Mouse (Mus musculus) ES-Bruce4 (cell line): ENCODE data around the gene Pde4d. TPM values are rescaled to one million over a fixed set of nuclear protein-coding genes. Genes with fewer than 3 reads are reported as not detected.
"Not testable (repeated sequence)": the region's sequence is repeated elsewhere in the genome, so short reads cannot be mapped to it uniquely, and the experiment has no call there.

Source experiments
- H3K27ac ChIP-seq: 2 replicates; pipeline ENCODE4 v1.5.1; 2012; ENCODE audit warnings: low read length, inconsistent platforms; ENCODE audit not compliant: insufficient read depth
- H3K27me3 ChIP-seq: 2 replicates; pipeline ENCODE4 v1.6.1; 2012; ENCODE audit warnings: mild to moderate bottlenecking, low read length, inconsistent platforms; ENCODE audit not compliant: control insufficient read depth, poor library complexity, insufficient read depth, severe bottlenecking
- H3K36me3 ChIP-seq: 2 replicates; pipeline ENCODE4 v1.6.1; 2012; ENCODE audit warnings: inconsistent platforms, mild to moderate bottlenecking, low read length, moderate library complexity; ENCODE audit not compliant: control insufficient read depth, poor library complexity, insufficient read depth, severe bottlenecking
- H3K4me1 ChIP-seq: one replicate; pipeline ENCODE4 v1.8.1; 2011; ENCODE audit warnings: low read length; ENCODE audit not compliant: control insufficient read depth, insufficient read depth
- H3K4me3 ChIP-seq: 2 replicates; pipeline ENCODE4 v1.5.1; 2011; ENCODE audit warnings: low read depth, mild to moderate bottlenecking, low read length
- H3K9ac ChIP-seq: 2 replicates; pipeline ENCODE4 v1.6.1; 2012; ENCODE audit warnings: low read depth, mild to moderate bottlenecking, inconsistent platforms; ENCODE audit not compliant: poor library complexity, severe bottlenecking
- H3K9me3 ChIP-seq: replicated peaks from 2 replicates; pipeline ENCODE4 v1.6.1; 2012; ENCODE audit warnings: mild to moderate bottlenecking, low read length, inconsistent platforms; ENCODE audit not compliant: control insufficient read depth, poor library complexity, insufficient read depth, severe bottlenecking
- CTCF ChIP-seq: IDR thresholded peaks from one replicate; pipeline ENCODE4 v1.8.1; 2011; ENCODE audit warnings: low read depth, low read length
- EP300 ChIP-seq: IDR thresholded peaks from 2 replicates; pipeline ENCODE4 v1.6.1; 2011; ENCODE audit warnings: low read depth, low read length; ENCODE audit not compliant: insufficient read depth
- POLR2A ChIP-seq: IDR thresholded peaks from one replicate; pipeline ENCODE4 v1.8.1; 2011; ENCODE audit warnings: low read length; ENCODE audit not compliant: insufficient read depth
- polyA plus RNA-seq: library from polyadenylated mRNA; stranded (reverse); fragments of >200 nt; gene quantifications from 2 replicates; pipeline ENCODE4 v1.2.4, GENCODE M21; 2011; ENCODE audit warnings: low read depth; ENCODE audit not compliant: missing spikeins, insufficient read depth, insufficient read length

Pde4d gene
- polyA plus RNA-seq, 1 experiment: 5.0 TPM

DNA sequence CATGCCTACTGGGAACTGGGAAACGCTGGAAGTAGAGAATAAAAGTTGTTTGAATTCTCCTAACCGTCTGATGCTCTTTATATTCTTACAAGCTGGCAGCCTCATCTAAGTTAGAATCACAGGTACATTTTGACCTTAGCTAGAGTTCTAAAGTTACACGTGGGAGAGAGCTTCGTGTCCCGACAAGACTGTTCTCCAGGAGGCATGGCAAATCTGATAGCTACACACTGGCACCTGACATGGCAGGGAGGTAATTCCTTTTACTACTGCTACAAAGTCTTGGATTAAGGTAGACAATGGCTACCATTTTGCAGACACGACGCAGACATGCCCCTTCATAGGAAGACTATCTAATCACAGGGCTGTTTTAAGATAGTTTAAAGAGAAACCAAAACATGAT lies 1435.1 kb downstream of the Pde4d start:
- H3K27me3 ChIP-seq: no peaks in the 10 kb centered on the region
- TF ChIP-seq POLR2A (no peak), CTCF (no peak), EP300 (no peak)
- no peak overlapping the region for H3K27ac ChIP-seq
- no peaks in the 10 kb centered on the region for H3K36me3 ChIP-seq
- H3K4me1 ChIP-seq: no peaks in the 10 kb centered on the region
- no peak overlapping the region for H3K4me3 ChIP-seq
- H3K9me3 ChIP-seq: no peaks in the 10 kb centered on the region
- H3K9ac ChIP-seq: no peak overlapping the region

DNA sequence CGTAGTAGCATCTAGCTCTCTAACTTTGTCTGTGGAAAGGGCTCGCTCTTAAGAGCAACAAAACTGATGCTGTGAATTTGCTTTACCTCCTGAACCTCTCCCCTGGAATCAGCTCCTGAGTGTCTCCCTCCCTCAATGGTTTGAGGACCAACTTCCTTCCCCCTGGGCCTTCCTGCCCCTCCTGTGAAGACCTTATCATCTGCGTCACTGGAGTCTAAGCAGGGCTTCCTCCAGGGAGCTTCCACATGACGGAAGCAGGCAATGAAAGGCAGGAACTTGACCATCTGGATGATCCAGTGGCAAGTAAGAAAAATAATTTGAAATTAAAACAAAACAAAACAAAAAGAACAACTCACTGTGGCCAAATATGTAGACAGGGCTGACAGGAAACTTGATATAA lies 1438.5 kb downstream of the Pde4d start:
- H3K9ac ChIP-seq: no peak overlapping the region
- H3K9me3 ChIP-seq: no peaks in the 10 kb centered on the region
- no peaks in the 10 kb centered on the region for H3K4me1 ChIP-seq
- TF ChIP-seq POLR2A (no peak), CTCF (no peak), EP300 (no peak)
- H3K27ac ChIP-seq: no peak overlapping the region
- no peaks in the 10 kb centered on the region for H3K36me3 ChIP-seq
- H3K27me3 ChIP-seq: no peaks in the 10 kb centered on the region
- H3K4me3 ChIP-seq: no peak overlapping the region

DNA sequence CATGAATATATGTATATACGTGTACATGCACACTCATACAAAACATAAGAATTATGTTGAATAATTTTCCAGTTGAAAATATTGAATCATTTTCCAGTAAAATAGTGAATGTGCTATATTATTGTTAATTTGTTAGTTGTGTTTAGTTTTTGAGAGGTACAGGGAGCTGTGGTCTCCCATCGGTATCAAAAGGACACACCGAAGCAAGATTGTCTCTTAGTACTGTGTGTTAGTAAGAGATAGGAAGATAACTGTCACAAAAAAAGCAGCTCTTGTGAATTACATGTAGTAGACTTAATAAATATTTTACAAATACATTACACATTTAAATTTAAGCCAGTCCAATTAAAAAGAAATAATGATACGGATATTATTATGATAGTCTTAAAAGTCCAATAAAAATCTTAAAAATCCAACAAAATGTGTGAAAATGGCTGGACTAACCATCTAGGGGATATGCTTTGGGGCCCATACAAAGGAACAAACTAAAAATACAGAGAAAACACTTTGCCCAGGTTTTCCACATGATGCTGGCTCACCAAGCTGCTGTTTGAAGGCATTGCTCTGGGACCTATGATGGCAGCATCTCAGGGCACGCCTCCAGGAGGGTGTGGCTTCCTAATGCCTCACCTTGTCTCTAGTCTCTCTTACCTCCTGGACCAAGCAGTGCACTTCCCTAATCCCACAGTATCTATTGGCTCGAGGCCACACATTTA lies 1441.6 kb downstream of the Pde4d start:
- Histone ChIP-seq H3K27me3 (no peaks in the 10 kb centered on the region), H3K27ac (no peak overlapping the region), H3K4me3 (no peak overlapping the region), H3K9ac (no peak overlapping the region), H3K9me3 (no peaks in the 10 kb centered on the region), H3K4me1 (no peaks in the 10 kb centered on the region), H3K36me3 (no peaks in the 10 kb centered on the region)
- TF ChIP-seq POLR2A: no peak
- no peak for TF ChIP-seq CTCF
- TF ChIP-seq EP300: no peak

DNA sequence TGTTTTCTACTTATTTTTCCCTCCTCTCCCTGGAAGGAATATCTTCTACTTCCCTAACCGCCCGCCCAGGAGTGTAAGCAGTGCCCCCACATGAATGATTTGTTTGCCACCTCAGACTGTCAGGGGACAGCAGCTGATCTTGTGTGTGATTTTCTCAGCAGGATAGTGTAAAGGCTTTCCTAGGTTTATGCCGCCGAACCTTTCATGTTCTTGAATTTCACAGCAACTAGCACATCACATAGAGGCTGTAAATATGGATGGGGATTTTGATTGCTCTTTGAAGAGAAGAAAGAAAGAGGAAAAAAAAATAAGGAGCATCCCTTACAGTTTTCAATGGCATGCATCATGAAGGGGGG lies 1442.1 kb downstream of the Pde4d start:
- H3K27me3 ChIP-seq: no peaks in the 10 kb centered on the region
- no peak overlapping the region for H3K4me3 ChIP-seq
- H3K36me3 ChIP-seq: no peaks in the 10 kb centered on the region
- H3K27ac ChIP-seq: no peak overlapping the region
- H3K9me3 ChIP-seq: no peaks in the 10 kb centered on the region
- no peaks in the 10 kb centered on the region for H3K4me1 ChIP-seq
- no peak overlapping the region for H3K9ac ChIP-seq
- no peak for TF ChIP-seq CTCF
- TF ChIP-seq EP300: no peak
- TF ChIP-seq POLR2A: no peak

DNA sequence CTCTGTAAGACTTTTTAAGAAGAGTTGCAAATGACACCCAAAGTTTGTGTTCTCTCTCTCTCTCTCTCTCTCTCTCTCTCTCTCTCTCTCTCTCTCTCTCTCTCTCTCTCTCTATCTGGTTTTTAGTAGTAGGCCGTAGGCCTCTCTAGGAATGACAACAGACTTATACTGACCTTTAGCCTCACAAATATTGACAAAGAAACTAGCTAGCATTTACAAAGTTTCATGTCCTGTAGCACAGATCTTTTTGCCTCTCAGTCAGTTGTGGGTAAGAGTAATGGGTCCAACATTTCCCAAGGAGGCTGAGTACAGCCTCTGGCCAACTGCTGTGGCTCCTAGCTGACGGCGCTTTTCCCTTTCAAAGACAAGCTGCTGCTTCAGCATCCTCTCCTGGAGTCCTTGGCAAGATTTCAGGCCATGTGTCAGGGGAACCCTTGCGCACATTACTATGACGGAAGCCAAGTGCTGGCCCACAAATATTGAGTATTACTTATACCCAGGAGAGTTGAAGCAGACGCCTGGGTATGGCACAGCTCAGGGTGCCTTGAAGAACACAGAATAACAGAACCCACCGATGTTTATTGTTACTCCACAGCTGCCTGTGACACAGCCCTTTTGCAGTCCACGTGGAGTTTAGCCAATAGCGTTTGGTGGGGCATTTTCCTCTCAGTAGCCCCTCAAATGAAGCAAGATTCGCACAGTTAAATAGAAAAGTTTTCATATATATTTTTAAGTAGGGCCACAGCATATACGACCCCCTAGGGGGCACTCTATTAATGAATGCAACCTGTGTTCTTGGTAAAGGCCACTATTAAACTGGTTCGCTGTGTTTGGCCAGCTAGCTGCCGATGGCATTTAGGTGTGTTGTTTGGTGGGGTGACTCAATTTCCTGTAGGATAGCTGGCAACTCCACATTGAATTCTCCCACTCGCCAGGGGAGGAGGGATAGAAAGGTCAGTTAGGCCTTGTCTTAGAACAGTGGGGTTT lies 1450.0 kb downstream of the Pde4d start:
- no peak overlapping the region for H3K27ac ChIP-seq
- no peaks in the 10 kb centered on the region for H3K9me3 ChIP-seq
- H3K9ac ChIP-seq: no peak overlapping the region
- no peaks in the 10 kb centered on the region for H3K36me3 ChIP-seq
- no peaks in the 10 kb centered on the region for H3K27me3 ChIP-seq
- H3K4me3 ChIP-seq: no peak overlapping the region
- H3K4me1 ChIP-seq: peaks cover 3% of the 10 kb centered on the region
- TF ChIP-seq EP300: no peak

DNA sequence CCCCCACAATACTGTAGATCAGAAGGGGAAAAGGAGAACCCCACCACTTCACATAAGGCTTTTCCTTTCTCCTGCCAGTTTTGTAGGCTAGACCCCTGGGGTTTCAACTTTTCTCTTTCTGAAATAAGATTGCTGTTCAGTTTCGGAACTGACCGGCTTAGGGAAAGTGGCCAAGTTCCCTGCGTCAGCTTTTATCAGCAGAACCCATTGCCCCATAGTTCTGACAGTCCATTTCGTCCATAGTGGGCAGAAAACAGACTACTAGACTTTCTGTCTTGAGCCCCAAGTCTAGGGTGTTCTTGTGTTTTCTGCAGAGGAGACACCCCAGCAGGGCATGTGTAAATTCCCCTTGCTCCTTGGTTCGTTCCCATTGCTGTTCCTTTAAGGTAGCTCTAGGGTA lies 1452.1 kb downstream of the Pde4d start:
- no peak for TF ChIP-seq EP300
- Histone ChIP-seq H3K27me3 (no peaks in the 10 kb centered on the region), H3K36me3 (no peaks in the 10 kb centered on the region), H3K9me3 (no peaks in the 10 kb centered on the region), H3K9ac (peak overlapping the region; percentile 83; the same call in 1 of the 2 replicates), H3K27ac (no peak overlapping the region), H3K4me3 (no peak overlapping the region), H3K4me1 (peaks cover 3% of the 10 kb centered on the region)

DNA sequence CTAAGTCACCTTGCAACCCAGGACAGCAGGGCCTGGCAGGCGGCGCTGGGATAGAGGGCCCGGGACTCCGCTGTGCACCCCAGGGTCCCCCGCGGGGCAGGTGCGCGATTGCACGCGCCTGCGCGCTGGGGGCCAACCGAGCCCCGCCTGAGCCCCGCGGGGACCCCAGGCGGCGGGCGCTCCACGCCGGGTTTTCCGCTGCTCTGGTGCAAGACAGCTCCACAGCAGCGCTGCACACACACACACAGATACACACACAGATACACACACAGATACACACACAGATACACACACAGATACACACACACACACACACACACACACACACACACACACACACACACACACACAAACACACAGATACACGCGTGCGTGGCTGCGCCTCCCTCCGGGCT lies 1452.7 kb downstream of the Pde4d start:
- H3K4me3 ChIP-seq: peak overlapping the region; percentile 87
- not testable (repeated sequence) for H3K4me1 ChIP-seq, H3K9me3 ChIP-seq, H3K27ac ChIP-seq, H3K36me3 ChIP-seq, H3K27me3 ChIP-seq
- peak overlapping the region; percentile 83 for H3K9ac ChIP-seq
